Mouse (Mus musculus) cortical plate, adult 2 months (tissue): ENCODE results near the gene Unc79.

Experiments used
- CTCF ChIP-seq: fragments of 200-500 bp; IDR thresholded peaks from 2 replicates; pipeline ENCODE4 v1.5.1; 2011; ENCODE audit warnings: mild to moderate bottlenecking, control low read depth, low read length; ENCODE audit not compliant: insufficient read depth; ENCODE audit errors: extremely low read depth
- POLR2A ChIP-seq: fragments of 200-500 bp; IDR thresholded peaks from 2 replicates; pipeline ENCODE4 v1.6.1; 2011; ENCODE audit warnings: mild to moderate bottlenecking, low read length, control low read depth; ENCODE audit not compliant: insufficient read depth; ENCODE audit errors: extremely low read depth

- TF ChIP-seq CTCF = no peak
- no peak for TF ChIP-seq POLR2A
These were observed 119.5 kb downstream of the Unc79 start for GRCm38 (mm10) chr12:103068161-103068560.
